8 mouse cellular contexts compared by ENCODE assay signal in the genomic region with DNA sequence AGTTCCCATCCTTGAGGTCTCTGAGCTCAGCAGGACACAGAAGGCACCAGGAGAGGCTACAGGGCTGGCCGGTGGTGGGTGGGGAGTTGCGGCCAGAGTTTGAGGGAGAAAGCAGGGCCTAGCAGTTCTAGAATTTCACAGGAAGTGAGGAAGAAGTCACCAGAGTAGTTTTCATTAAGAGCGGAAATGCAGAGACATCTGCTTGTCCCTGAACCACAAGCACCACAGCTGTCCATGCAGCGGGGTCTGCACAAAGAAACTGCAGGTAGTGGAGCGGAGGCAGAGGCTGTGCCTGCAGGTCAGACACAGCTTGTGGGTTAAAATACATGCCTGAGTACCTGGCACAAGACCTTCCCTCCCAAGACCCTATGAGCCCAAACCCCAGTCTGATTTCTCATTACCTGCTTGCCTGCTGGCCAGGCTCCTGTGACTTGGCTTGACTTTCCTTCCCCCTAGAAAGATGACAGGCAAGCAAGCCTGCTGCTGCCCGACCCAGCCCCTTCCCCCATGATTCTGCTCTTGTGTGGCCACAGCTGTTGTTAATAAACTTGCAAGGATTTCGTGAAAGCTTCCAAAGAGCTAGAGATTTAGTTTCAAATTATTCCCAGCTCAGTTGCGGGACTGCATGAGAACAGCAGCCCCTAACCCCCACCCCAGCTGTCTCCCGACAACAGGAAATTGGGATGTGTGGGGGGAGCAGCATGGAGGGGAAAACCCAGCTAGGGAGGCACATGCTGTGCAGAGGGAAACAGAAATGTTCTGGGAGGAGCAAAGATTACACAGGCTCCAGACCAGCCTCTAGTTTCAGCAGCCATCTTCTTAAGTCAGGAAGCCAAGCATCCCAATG. TPM values are rescaled to one million over a fixed set of nuclear protein-coding genes. Genes with fewer than 3 reads are reported as not detected.
DNase-seq lines count a peak whose midpoint lies in the region; ATAC-seq and TF ChIP-seq lines count a peak whose summit lies in the region.

No protein-coding gene starts in this region.

- peaks cover 54% of the 10 kb centered on the region for H3K4me1 ChIP-seq in E14TG2a.4 (replicated peaks; ENCODE audit: low read depth, low read length)
- H3K4me1 ChIP-seq in brown adipose tissue, adult 24 weeks (ENCODE audit: control insufficient read depth, insufficient read depth, insufficient read length, low read length): peaks cover 28% of the 10 kb centered on the region
- H3K4me1 ChIP-seq in heart, embryonic 10.5 days: peaks cover 56% of the 10 kb centered on the region
- peaks cover 30% of the 10 kb centered on the region; the same call in 1 of the 2 replicates for H3K4me1 ChIP-seq in kidney, postnatal 0 days (replicated peaks; ENCODE audit: insufficient read depth, low read length)
- peaks cover 17% of the 10 kb centered on the region for H3K4me1 ChIP-seq in liver, postnatal 0 days (ENCODE audit: insufficient read depth)
- H3K4me1 ChIP-seq in stomach, postnatal 0 days (replicated peaks; ENCODE audit: control insufficient read depth, insufficient read depth): no peaks in the 10 kb centered on the region

- peak overlapping the region; percentile 89 for H3K27ac ChIP-seq in brown adipose tissue, adult 24 weeks (replicated peaks; ENCODE audit: low read depth, low read length)
- H3K27ac ChIP-seq in heart, embryonic 10.5 days: peak overlapping the region; percentile 88
- H3K27ac ChIP-seq in kidney, postnatal 0 days: peak overlapping the region; percentile 95
- peak overlapping the region; percentile 78 for H3K27ac ChIP-seq in liver, postnatal 0 days (ENCODE audit: low read depth)
- H3K27ac ChIP-seq in stomach, postnatal 0 days (replicated peaks): peak overlapping the region; percentile 89

- WGBS in heart, embryonic 10.5 days: 35% methylated on average over 9 of the region's 9 CpGs
- WGBS in kidney, postnatal 0 days: 25% methylated on average over 9 of the region's 9 CpGs
- 52% methylated on average over 9 of the region's 9 CpGs for WGBS in liver, postnatal 0 days (ENCODE audit: insufficient replicate concordance)
- WGBS in stomach, postnatal 0 days: 55% methylated on average over 9 of the region's 9 CpGs

- peaks cover 59% of the 10 kb centered on the region for H3K36me3 ChIP-seq in E14TG2a.4 (ENCODE audit: insufficient read depth, low read length)
- peaks cover 11% of the 10 kb centered on the region for H3K36me3 ChIP-seq in heart, embryonic 10.5 days
- peaks cover 5% of the 10 kb centered on the region; the same call in 1 of the 2 replicates for H3K36me3 ChIP-seq in kidney, postnatal 0 days (ENCODE audit: insufficient read depth, low read length)
- peaks cover 10% of the 10 kb centered on the region; the same call in 1 of the 2 replicates for H3K36me3 ChIP-seq in liver, postnatal 0 days (replicated peaks; ENCODE audit: insufficient read depth, low read length)
- H3K36me3 ChIP-seq in stomach, postnatal 0 days (ENCODE audit: control insufficient read depth, insufficient read depth, low read length): no peaks in the 10 kb centered on the region

- H3K4me3 ChIP-seq in E14TG2a.4 (replicated peaks; ENCODE audit: low read length): peak overlapping the region; percentile 20
- H3K4me3 ChIP-seq in brown adipose tissue, adult 24 weeks (ENCODE audit: insufficient read depth, low read depth, low read length): no peak overlapping the region
- peak overlapping the region; percentile 27; the same call in 1 of the 2 replicates for H3K4me3 ChIP-seq in heart, embryonic 10.5 days
- H3K4me3 ChIP-seq in kidney, postnatal 0 days (replicated peaks; ENCODE audit: low read depth, low read length): no peak overlapping the region
- no peak overlapping the region for H3K4me3 ChIP-seq in liver, postnatal 0 days (ENCODE audit: low read depth, low read length)
- H3K4me3 ChIP-seq in stomach, postnatal 0 days (ENCODE audit: low read depth, low read length): no peak overlapping the region

- TF ChIP-seq EP300 in liver, postnatal 0 days (IDR thresholded peaks at IDR 0.05; ENCODE audit: low read depth): no peak
- no peak for TF ChIP-seq EP300 in stomach, postnatal 0 days (optimal IDR thresholded peaks at IDR 0.05)

- no peaks in the 10 kb centered on the region for H3K27me3 ChIP-seq in E14TG2a.4 (ENCODE audit: insufficient read depth, low read length)
- no peaks in the 10 kb centered on the region for H3K27me3 ChIP-seq in heart, embryonic 10.5 days (ENCODE audit: insufficient read depth, poor library complexity, severe bottlenecking)
- H3K27me3 ChIP-seq in kidney, postnatal 0 days (ENCODE audit: insufficient read depth, low read length): no peaks in the 10 kb centered on the region
- H3K27me3 ChIP-seq in liver, postnatal 0 days (ENCODE audit: insufficient read depth, low read length): no peaks in the 10 kb centered on the region
- no peaks in the 10 kb centered on the region for H3K27me3 ChIP-seq in stomach, postnatal 0 days (ENCODE audit: control insufficient read depth, insufficient read depth, low read length)

- DNase-seq in heart, embryonic 10.5 days (ENCODE audit: low spot score): no peak
- DNase-seq in kidney, postnatal 0 days (ENCODE audit: low spot score): peak; percentile 95
- no peak for DNase-seq in liver, postnatal 0 days
- DNase-seq in stomach, postnatal 0 days (ENCODE audit: low spot score): no peak
- no peak for DNase-seq in cerebellum, postnatal 36 days

- peak; percentile 86 for ATAC-seq in kidney, postnatal 0 days (replicated peaks; ENCODE audit: low FRiP score, low read depth)
- peak; percentile 36; the same call in 1 of the 2 replicates for ATAC-seq in liver, postnatal 0 days
- peak; percentile 87 for ATAC-seq in stomach, postnatal 0 days (ENCODE audit: low FRiP score, low TSS enrichment)
- ATAC-seq in inflammation-experienced regulatory T-cells, adult 6 months: no peak

- H3K9me3 ChIP-seq in E14TG2a.4 (ENCODE audit: low read length): no peaks in the 10 kb centered on the region
- no peaks in the 10 kb centered on the region for H3K9me3 ChIP-seq in heart, embryonic 10.5 days
- no peaks in the 10 kb centered on the region for H3K9me3 ChIP-seq in kidney, postnatal 0 days (replicated peaks; ENCODE audit: low read length)
- H3K9me3 ChIP-seq in liver, postnatal 0 days (ENCODE audit: low read length): no peaks in the 10 kb centered on the region
- H3K9me3 ChIP-seq in stomach, postnatal 0 days (ENCODE audit: control insufficient read depth, low read length): no peaks in the 10 kb centered on the region

- no peak for TF ChIP-seq CTCF in E14TG2a.4 (conservative IDR thresholded peaks at IDR 0.05; ENCODE audit: low read length)
- TF ChIP-seq CTCF in kidney, postnatal 0 days (IDR thresholded peaks at IDR 0.05; ENCODE audit: low read depth): no peak
- TF ChIP-seq CTCF in liver, postnatal 0 days (IDR thresholded peaks at IDR 0.05; ENCODE audit: low read depth): no peak
- TF ChIP-seq CTCF in stomach, postnatal 0 days (IDR thresholded peaks at IDR 0.05; ENCODE audit: low read depth): no peak

- H3K9ac ChIP-seq in kidney, postnatal 0 days (ENCODE audit: low read depth, low read length): peak overlapping the region; percentile 31; the same call in 1 of the 2 replicates
- H3K9ac ChIP-seq in liver, postnatal 0 days (replicated peaks): no peak overlapping the region
- H3K9ac ChIP-seq in stomach, postnatal 0 days (ENCODE audit: low read length): peak overlapping the region; percentile 13; the same call in 1 of the 2 replicates

- H3K4me2 ChIP-seq in kidney, postnatal 0 days (ENCODE audit: low read length): peak overlapping the region; percentile 28
- no peak overlapping the region for H3K4me2 ChIP-seq in liver, postnatal 0 days (ENCODE audit: low read depth, low read length)
- 0 out of 2 replicates have a peak overlapping the region, but pooled peaks have one; percentile 8 for H3K4me2 ChIP-seq in stomach, postnatal 0 days (replicated peaks; ENCODE audit: low read depth)

RNA-seq across cellular contexts. Expression of a gene that starts 40.7 kb away (rescaled TPM):
- polyA plus RNA-seq in brown adipose tissue, adult 24 weeks (2012; ENCODE audit: insufficient read depth, insufficient read length, missing spikeins): 9.1 and 16.2 TPM in 2 replicates
- polyA plus RNA-seq in heart, embryonic 10.5 days (2016; fragmentation: Nextera tagmentation; extraction: Ambion mirVana): 254 and 329 TPM in 2 replicates
- 175 and 205 TPM in 2 replicates for polyA plus RNA-seq in kidney, postnatal 0 days (2015; fragmentation: Nextera tagmentation; extraction: Ambion mirVana)
- polyA plus RNA-seq in liver, postnatal 0 days (2015; fragmentation: Nextera tagmentation; extraction: Ambion mirVana): 6.9 and 7.3 TPM in 2 replicates
- 42.0 and 42.7 TPM in 2 replicates for polyA plus RNA-seq in stomach, postnatal 0 days (2015; fragmentation: Nextera tagmentation; extraction: Ambion mirVana)
- polyA plus RNA-seq in inflammation-experienced regulatory T-cells, adult 6 months (2017; shearing (Covaris generic)): 1 to 10 TPM in 1 of 3 experiments, not detected in 2; 1.2 TPM

Comparison
In these comparisons a context has a peak if more than half of its experiments do, and no peak if none do; other contexts are left out.
1. H3K4me3 ChIP-seq: peak in E14TG2a.4 (single experiment) and heart, embryonic 10.5 days (single experiment); none in brown adipose tissue, adult 24 weeks (single experiment), kidney, postnatal 0 days (single experiment), liver, postnatal 0 days (single experiment) and stomach, postnatal 0 days (single experiment).
2. Peak in every context shown above with its lines, with median percentiles within 50 percentile points of each other: H3K27ac ChIP-seq.